Mouse (Mus musculus) erythroblast, embryonic 14.5 days (primary cell): ENCODE data around the gene Gjb5.

Experiments used
- GATA1 ChIP-seq: IDR thresholded peaks from 2 replicates; pipeline ENCODE4 v1.6.1; 2012; ENCODE audit warnings: low read length, inconsistent platforms, mixed read lengths
- TAL1 ChIP-seq: IDR thresholded peaks from 3 replicates; pipeline ENCODE4 v1.6.1; 2012; ENCODE audit warnings: low read length, inconsistent platforms, mixed read lengths

DNA sequence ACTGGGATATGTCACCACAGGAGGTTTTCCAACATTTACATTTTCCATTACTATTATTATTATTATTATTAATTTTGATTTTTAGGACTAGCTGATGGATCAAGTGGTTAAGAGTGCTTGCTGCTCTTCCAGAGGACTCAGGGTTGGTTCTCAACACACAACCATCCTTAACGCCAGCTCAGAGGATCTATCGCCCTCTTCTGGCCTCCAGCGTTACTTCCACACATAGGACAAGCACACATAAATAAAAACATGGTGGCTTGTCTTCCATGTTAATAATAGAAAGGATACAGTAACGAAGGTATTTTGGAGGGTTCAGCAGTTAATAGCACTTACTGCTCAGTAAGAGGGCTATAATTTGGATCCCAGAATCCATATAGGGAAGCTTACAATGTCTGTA lies 16.7 kb upstream of the Gjb5 start:
- TF ChIP-seq GATA1 = no peak
- TF ChIP-seq TAL1 = no peak
